Mouse (Mus musculus) ES-E14 (cell line): Measurements from ENCODE around the gene Ptger2.

Experiments used
- CHD2 ChIP-seq: IDR thresholded peaks from 2 replicates; pipeline ENCODE4 v1.6.1; 2014; ENCODE audit warnings: mild to moderate bottlenecking, low read depth, low read length, inconsistent platforms
- ZC3H11A ChIP-seq: IDR thresholded peaks from 2 replicates; pipeline ENCODE4 v1.6.1; 2012; ENCODE audit warnings: low read depth, mild to moderate bottlenecking, inconsistent platforms, low read length, borderline replicate concordance

GRCm38 (mm10) chr14:44988456-44989016 is 541 bp downstream of the Ptger2 start:
- TF ChIP-seq ZC3H11A, result no peak
- TF ChIP-seq CHD2, result no peak
